In the genomic region with DNA sequence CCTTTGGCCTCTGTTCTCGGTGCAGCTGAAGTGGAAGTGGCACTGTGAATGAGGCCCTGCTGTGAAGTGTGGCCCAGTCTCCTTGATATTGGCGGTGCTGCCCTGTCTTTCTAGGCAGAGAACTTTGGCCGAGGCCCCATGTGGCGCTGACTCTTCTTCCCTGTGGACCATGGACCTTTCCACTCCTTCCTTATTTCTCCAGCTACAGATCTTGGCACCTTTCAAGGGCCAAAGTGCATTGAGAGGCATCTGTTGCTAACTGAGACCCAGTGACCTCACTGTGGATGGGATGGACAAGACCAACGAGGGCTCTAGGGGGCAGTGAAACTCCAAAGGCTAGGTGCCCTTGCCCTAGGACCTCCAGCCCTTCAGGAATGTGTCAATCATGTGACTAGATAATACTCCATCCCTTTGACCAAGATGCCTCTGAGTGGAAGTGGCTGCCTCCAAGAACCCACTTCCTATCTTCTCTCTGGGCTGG, we compare ENCODE assay signal across 12 mouse cellular contexts. TPM values are rescaled to one million over a fixed set of nuclear protein-coding genes. Genes with fewer than 3 reads are reported as not detected.
DNase-seq lines count a peak whose midpoint lies in the region; TF ChIP-seq lines count a peak whose summit lies in the region.
"Had no signal": no experiment of that assay in that cellular context is flagged by ENCODE, and none has a peak within 500 bp of the region (broad histone marks: within the 10 kb centered on the region; RNA-seq: fewer than 3 reads in every experiment).

No protein-coding gene starts in this region.

- 70% methylated on average over 5 of the region's 5 CpGs for WGBS in bone marrow, adult 2 months

- intact Hi-C loops in gastrocnemius, adult 2 months (cut with DNase I): no loop called here

- no peak for TF ChIP-seq POLR2A in bone marrow, adult 2 months (IDR thresholded peaks at IDR 0.05; ENCODE audit: borderline replicate concordance, control insufficient read depth, low read depth, low read length)

- no peak for TF ChIP-seq CTCF in gastrocnemius, adult 2 months (IDR thresholded peaks at IDR 0.05)
- 0 out of 2 replicates have a peak, but pooled peaks have one; percentile 5 for TF ChIP-seq CTCF in bone marrow, adult 2 months (IDR thresholded peaks at IDR 0.05; ENCODE audit: control insufficient read depth, insufficient read depth, low read length)

- H3K4me3 ChIP-seq in gastrocnemius, adult 2 months: no peak overlapping the region
- no peak overlapping the region for H3K4me3 ChIP-seq in bone marrow, adult 2 months (replicated peaks; ENCODE audit: control insufficient read depth, low read depth, low read length)
- H3K4me3 ChIP-seq: hindbrain, embryonic 15.5 days; myocyte had no signal

- DNase-seq in gastrocnemius, adult 2 months: no peak
- no peak for DNase-seq in gastrocnemius, adult 8-10 months (ENCODE audit: low spot score in 2 of 2)
- DNase-seq in kidney, postnatal 25 days: peak; percentile 80 to 92
- peak; percentile 18 for DNase-seq in lung, postnatal 25 days (ENCODE audit: low spot score)
- no peak for DNase-seq in spleen, postnatal 10 days (ENCODE audit: low spot score in 2 of 2)
- no peak for DNase-seq in embryo, embryonic 10.5 days (ENCODE audit: low spot score)
- no peak for DNase-seq in cerebellum, adult 8-10 months

- peak overlapping the region; percentile 13 for H3K27ac ChIP-seq in gastrocnemius, adult 2 months
- no peak overlapping the region for H3K27ac ChIP-seq in bone marrow, adult 2 months (ENCODE audit: control insufficient read depth, insufficient read depth, low read depth, low read length, poor library complexity)
- H3K27ac ChIP-seq: hindbrain, embryonic 15.5 days; macrophage had no signal

- H3K4me1 ChIP-seq in bone marrow, adult 2 months (ENCODE audit: control insufficient read depth, insufficient read depth, low read length): peaks cover 2% of the 10 kb centered on the region

RNA-seq across cellular contexts. Expression of a gene that starts 1.1 kb away (rescaled TPM):
- total RNA-seq in gastrocnemius, adult 2 months (2021): 10 to 100 TPM; 19.5 to 20.5 TPM
- total RNA-seq in gastrocnemius, adult 8-10 months (2022): 10 to 100 TPM; 18.6 to 26.4 (median 22.0) TPM
- 66.7 and 84.6 TPM in 2 replicates for polyA plus RNA-seq in bone marrow, adult 2 months (2011; ENCODE audit: insufficient read depth, insufficient read length, low replicate concordance, missing spikeins)

RNA-seq across cellular contexts. Expression of a gene that starts 3.5 kb away (rescaled TPM):
- not detected for total RNA-seq in gastrocnemius, adult 2 months (2021)
- total RNA-seq in gastrocnemius, adult 8-10 months (2022): not detected
- polyA plus RNA-seq in bone marrow, adult 2 months (2011; ENCODE audit: insufficient read depth, insufficient read length, low replicate concordance, missing spikeins): 2.5 TPM in 1 of 2 replicates, not detected in the other
- polyA plus RNA-seq: forebrain, embryonic 14.5 days; macrophage; myocyte had no signal

RNA-seq across cellular contexts. Expression of a gene that starts 20.7 kb away (rescaled TPM):
- total RNA-seq in gastrocnemius, adult 2 months (2021): 1 to 10 TPM; 1.7 TPM
- 1 to 10 TPM; 1.4 to 1.6 (median 1.5) TPM for total RNA-seq in gastrocnemius, adult 8-10 months (2022)
- 10.4 and 19.8 TPM in 2 replicates for polyA plus RNA-seq in bone marrow, adult 2 months (2011; ENCODE audit: insufficient read depth, insufficient read length, low replicate concordance, missing spikeins)

RNA-seq across cellular contexts. Expression of a gene that starts 43.1 kb away (rescaled TPM):
- total RNA-seq in gastrocnemius, adult 2 months (2021): not detected
- total RNA-seq in gastrocnemius, adult 8-10 months (2022): not detected
- 5.4 and 15.9 TPM in 2 replicates for polyA plus RNA-seq in bone marrow, adult 2 months (2011; ENCODE audit: insufficient read depth, insufficient read length, low replicate concordance, missing spikeins)
- polyA plus RNA-seq: forebrain, embryonic 14.5 days; macrophage had no signal

RNA-seq across cellular contexts. Expression of a gene that starts 51.6 kb away (rescaled TPM):
- total RNA-seq in gastrocnemius, adult 2 months (2021): 10 to 100 TPM; 46.5 to 50.9 TPM
- 10 to 100 TPM; 51.3 to 63.6 (median 53.6) TPM for total RNA-seq in gastrocnemius, adult 8-10 months (2022)
- polyA plus RNA-seq in bone marrow, adult 2 months (2011; ENCODE audit: insufficient read depth, insufficient read length, low replicate concordance, missing spikeins): 17.8 and 27.6 TPM in 2 replicates

Comparison
In these comparisons a context has a peak if more than half of its experiments do, and no peak if none do; other contexts are left out.
1. DNase-seq: peak in kidney, postnatal 25 days (2 of 2) and lung, postnatal 25 days (single experiment); none in gastrocnemius, adult 2 months (single experiment), gastrocnemius, adult 8-10 months (0 of 2), spleen, postnatal 10 days (0 of 2), embryo, embryonic 10.5 days (single experiment) and cerebellum, adult 8-10 months (single experiment).